ENCODE assay signal across 11 mouse cellular contexts in the genomic region with DNA sequence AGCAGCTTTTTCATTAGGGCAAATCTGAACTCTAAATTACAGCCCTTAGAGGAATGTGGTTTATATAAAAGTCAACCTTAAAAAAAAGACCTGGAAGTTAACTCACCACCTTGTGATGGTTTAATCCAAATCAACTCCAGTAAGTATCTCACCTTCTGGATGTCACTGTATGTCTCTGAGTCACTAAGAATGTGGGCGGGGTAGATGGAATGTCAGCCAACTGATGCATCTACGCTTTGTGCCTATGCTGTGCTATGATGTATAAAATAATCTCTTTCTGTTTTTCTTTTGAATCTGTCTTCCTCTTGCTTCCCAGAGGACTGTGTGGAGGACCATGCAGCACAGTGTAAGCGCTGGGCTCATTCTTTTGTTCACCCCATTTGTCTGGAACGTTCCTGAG.
DNase-seq lines count a peak whose midpoint lies in the region.
"Had no signal": no experiment of that assay in that cellular context is flagged by ENCODE, and none has a peak within 500 bp of the region (broad histone marks: within the 10 kb centered on the region; RNA-seq: fewer than 3 reads in every experiment).

No protein-coding gene starts in this region.

- intact Hi-C loops in left cerebral cortex, postnatal 10 days (cut with DNase I), result no loop called here

- peak; percentile 37 to 43 for DNase-seq in frontal cortex, postnatal 36 days (ENCODE audit: low spot score in 2 of 2)
- DNase-seq in frontal cortex, postnatal 14 days (ENCODE audit: low spot score in 2 of 2), result no peak
- peak; percentile 28 to 35 for DNase-seq in left cerebral cortex, adult 18-20 months (ENCODE audit: low spot score in 2 of 2)
- DNase-seq in left cerebral cortex, postnatal 10 days (ENCODE audit: extremely low spot score in 1 of 2, low spot score in 2 of 2), result no peak
- DNase-seq in 3T3-L1 (ENCODE audit: low read depth, low spot score) (peak; percentile 62), R1 (ENCODE audit: low read depth, low spot score) (peak; percentile 40)
- DNase-seq in spleen, postnatal 4 days (ENCODE audit: low spot score in 2 of 2), result no peak
- no peak for DNase-seq in spleen, postnatal 36 days (ENCODE audit: low spot score in 2 of 2)
- DNase-seq: cerebellum, adult 18-20 months; forebrain, postnatal 0 days; gastrocnemius, postnatal 36 days had no signal

Comparison
In these comparisons a context has a peak if more than half of its experiments do, and no peak if none do; other contexts are left out.
1. DNase-seq: peak in frontal cortex, postnatal 36 days (2 of 2), left cerebral cortex, adult 18-20 months (2 of 2), 3T3-L1 (single experiment) and R1 (single experiment); none in frontal cortex, postnatal 14 days (0 of 2), left cerebral cortex, postnatal 10 days (0 of 2), spleen, postnatal 4 days (0 of 2) and spleen, postnatal 36 days (0 of 2).